Mouse (Mus musculus): Measurements from ENCODE around the gene Dlgap3. TPM values are rescaled to one million over a fixed set of nuclear protein-coding genes. Genes with fewer than 3 reads are reported as not detected.

Gene Dlgap3
- polyA plus RNA-seq (2011; ENCODE audit: insufficient read length, low read depth, missing spikeins): 0.17 TPM in 1 of 2 replicates, not detected in the other

DNA sequence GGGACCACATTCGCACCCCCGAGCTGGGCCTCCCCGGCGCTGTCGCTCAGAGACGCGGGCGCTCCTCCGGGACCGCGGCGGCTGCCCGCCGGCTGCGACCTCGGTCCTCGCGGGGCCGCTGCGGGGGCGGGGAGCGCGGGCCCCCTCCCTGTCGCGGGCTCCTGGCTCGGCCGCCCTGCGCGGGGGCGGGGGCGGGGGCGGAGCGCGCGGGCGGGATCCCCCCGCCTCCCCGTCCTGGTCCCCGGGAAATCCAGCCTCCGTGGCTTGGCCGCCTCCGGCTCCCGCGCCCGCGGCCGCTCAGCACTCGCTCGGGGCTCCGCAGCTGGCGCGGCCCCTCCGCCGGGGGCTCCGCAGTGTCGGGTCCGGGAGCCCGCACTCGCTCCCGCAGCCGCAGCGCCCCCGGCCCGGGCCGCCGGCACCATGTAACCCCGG is at the start of gene Dlgap3:
Dlgap3 (plus strand) TSS at position 291 of the 432 bp plus-strand sequence.
- no peak within 1 kb of the TSS for H3K27ac ChIP-seq (ENCODE audit: insufficient read depth, low read length)
- TF ChIP-seq CTCF (IDR thresholded peaks at IDR 0.05; ENCODE audit: borderline replicate concordance, insufficient read depth, low read length) (no peak), POLR2A (IDR thresholded peaks at IDR 0.05; ENCODE audit: low read depth, low read length) (no peak)
- peak within 1 kb of the TSS; percentile 15 for H3K4me3 ChIP-seq (ENCODE audit: insufficient read depth, low read length)
- no peaks in the 10 kb centered on the region for H3K4me1 ChIP-seq (ENCODE audit: control insufficient read depth, insufficient read depth, low read length)

GRCm38 (mm10) chr4:127123391-127123790 is 45.6 kb upstream of the Dlgap3 start, which contains the start of gene Tmem35b:
Gene Tmem35b (plus strand): TSS chr4:127123691.
- H3K4me1 ChIP-seq (ENCODE audit: control insufficient read depth, insufficient read depth, low read length): no peaks in the 10 kb centered on the region
- no peak within 1 kb of the TSS for H3K27ac ChIP-seq (ENCODE audit: insufficient read depth, low read length)
- H3K4me3 ChIP-seq (ENCODE audit: insufficient read depth, low read length): no peak within 1 kb of the TSS
- no peak for TF ChIP-seq POLR2A (IDR thresholded peaks at IDR 0.05; ENCODE audit: low read depth, low read length)
- TF ChIP-seq CTCF (IDR thresholded peaks at IDR 0.05; ENCODE audit: borderline replicate concordance, insufficient read depth, low read length): no peak

DNA sequence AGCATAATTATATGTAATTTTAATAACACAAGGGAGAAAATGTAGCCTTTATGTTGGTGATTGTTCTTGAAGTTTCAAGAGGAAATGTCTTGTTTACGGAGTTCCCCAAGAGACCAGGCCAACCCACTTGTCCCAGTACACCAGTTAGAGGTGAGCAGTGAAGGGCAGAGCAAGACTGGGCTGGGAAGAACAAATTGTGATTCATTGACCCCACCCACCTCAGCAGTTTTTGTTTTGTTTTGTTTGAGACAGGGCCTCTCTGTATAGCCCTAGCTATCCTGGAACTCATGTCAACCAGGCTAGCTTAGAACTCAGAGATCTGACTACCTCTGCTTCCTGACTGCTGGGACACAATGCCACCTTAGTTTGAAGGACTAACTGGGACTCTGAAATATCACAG is 44.7 kb upstream of the Dlgap3 start:
- Histone ChIP-seq H3K4me3 (ENCODE audit: insufficient read depth, low read length) (no peak overlapping the region), H3K4me1 (ENCODE audit: control insufficient read depth, insufficient read depth, low read length) (no peaks in the 10 kb centered on the region), H3K27ac (ENCODE audit: insufficient read depth, low read length) (no peak overlapping the region)
- no peak for TF ChIP-seq POLR2A (IDR thresholded peaks at IDR 0.05; ENCODE audit: low read depth, low read length)
- no peak for TF ChIP-seq CTCF (IDR thresholded peaks at IDR 0.05; ENCODE audit: borderline replicate concordance, insufficient read depth, low read length)

DNA sequence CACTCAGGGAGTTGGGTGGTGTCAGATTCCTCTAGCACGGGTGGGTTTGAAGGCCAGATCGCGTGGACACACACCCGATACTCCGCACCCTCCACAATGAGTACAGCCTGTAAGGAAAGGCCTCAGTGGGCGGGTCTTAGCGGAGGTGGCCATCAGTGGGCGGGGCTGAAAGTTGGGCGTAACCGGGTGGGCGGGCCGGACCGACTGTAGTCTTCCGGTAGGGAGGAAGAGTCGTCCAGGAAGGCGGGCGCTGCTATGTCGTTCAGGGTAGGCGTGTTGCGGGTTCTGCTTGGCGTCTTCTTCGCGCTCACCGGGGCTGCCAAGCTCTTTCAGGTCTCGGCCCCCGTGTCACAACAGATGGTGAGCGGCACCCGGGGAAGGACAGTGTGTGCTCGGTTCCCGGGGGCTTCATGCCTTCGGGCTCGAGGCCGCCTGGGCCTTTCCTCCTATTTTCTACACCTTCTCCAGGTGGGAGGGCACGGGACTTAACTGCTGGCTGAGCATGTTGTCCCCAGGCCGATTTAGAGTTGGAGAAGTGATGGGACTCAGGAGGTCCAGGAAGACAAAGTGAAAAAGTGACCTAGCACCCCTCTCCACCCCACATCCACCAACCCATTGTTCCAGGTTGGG is 43.1 kb upstream of the Dlgap3 start:
- TF ChIP-seq POLR2A (IDR thresholded peaks at IDR 0.05; ENCODE audit: low read depth, low read length): peak; percentile 72
- no peak for TF ChIP-seq CTCF (IDR thresholded peaks at IDR 0.05; ENCODE audit: borderline replicate concordance, insufficient read depth, low read length)
- Histone ChIP-seq H3K4me3 (ENCODE audit: insufficient read depth, low read length) (peak overlapping the region; percentile 77), H3K4me1 (ENCODE audit: control insufficient read depth, insufficient read depth, low read length) (no peaks in the 10 kb centered on the region), H3K27ac (ENCODE audit: insufficient read depth, low read length) (no peak overlapping the region)

- TF ChIP-seq POLR2A (IDR thresholded peaks at IDR 0.05; ENCODE audit: low read depth, low read length) (no peak), CTCF (IDR thresholded peaks at IDR 0.05; ENCODE audit: borderline replicate concordance, insufficient read depth, low read length) (no peak)
- H3K27ac ChIP-seq (ENCODE audit: insufficient read depth, low read length): no peak overlapping the region
- H3K4me3 ChIP-seq (ENCODE audit: insufficient read depth, low read length): no peak overlapping the region
- no peaks in the 10 kb centered on the region for H3K4me1 ChIP-seq (ENCODE audit: control insufficient read depth, insufficient read depth, low read length)
These were observed 34.3 kb upstream of the Dlgap3 start for GRCm38 (mm10) chr4:127134687-127135086.

DNA sequence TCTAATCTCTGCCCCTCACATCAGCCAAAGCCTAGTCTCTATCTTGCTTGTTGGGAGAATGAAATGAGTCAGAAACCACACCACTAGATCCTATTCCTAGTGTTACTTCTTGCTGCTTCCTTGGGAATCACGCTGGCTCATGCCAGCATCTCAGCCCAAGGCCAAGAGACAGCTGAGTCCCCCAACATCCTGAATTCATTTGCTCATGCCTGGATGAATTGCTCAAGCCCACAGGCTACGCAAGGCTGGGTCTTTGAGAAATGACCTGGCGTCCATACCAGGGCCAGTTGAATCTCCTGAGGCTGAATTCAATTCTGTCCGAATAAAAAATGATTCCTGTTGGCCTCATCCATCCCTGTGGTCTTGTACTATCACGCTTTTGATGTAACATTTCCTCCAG is 31.4 kb upstream of the Dlgap3 start:
- Histone ChIP-seq H3K4me3 (ENCODE audit: insufficient read depth, low read length) (no peak overlapping the region), H3K4me1 (ENCODE audit: control insufficient read depth, insufficient read depth, low read length) (no peaks in the 10 kb centered on the region), H3K27ac (ENCODE audit: insufficient read depth, low read length) (no peak overlapping the region)
- TF ChIP-seq CTCF (IDR thresholded peaks at IDR 0.05; ENCODE audit: borderline replicate concordance, insufficient read depth, low read length) (no peak), POLR2A (IDR thresholded peaks at IDR 0.05; ENCODE audit: low read depth, low read length) (no peak)

- no peak overlapping the region for H3K27ac ChIP-seq (ENCODE audit: insufficient read depth, low read length)
- H3K4me3 ChIP-seq (ENCODE audit: insufficient read depth, low read length): no peak overlapping the region
- no peaks in the 10 kb centered on the region for H3K4me1 ChIP-seq (ENCODE audit: control insufficient read depth, insufficient read depth, low read length)
- TF ChIP-seq CTCF (IDR thresholded peaks at IDR 0.05; ENCODE audit: borderline replicate concordance, insufficient read depth, low read length) (no peak), POLR2A (IDR thresholded peaks at IDR 0.05; ENCODE audit: low read depth, low read length) (no peak)
These were observed 30.5 kb upstream of the Dlgap3 start for GRCm38 (mm10) chr4:127138486-127138885.

- TF ChIP-seq CTCF (IDR thresholded peaks at IDR 0.05; ENCODE audit: borderline replicate concordance, insufficient read depth, low read length) (no peak), POLR2A (IDR thresholded peaks at IDR 0.05; ENCODE audit: low read depth, low read length) (no peak)
- Histone ChIP-seq H3K4me1 (ENCODE audit: control insufficient read depth, insufficient read depth, low read length) (no peaks in the 10 kb centered on the region), H3K27ac (ENCODE audit: insufficient read depth, low read length) (no peak overlapping the region), H3K4me3 (ENCODE audit: insufficient read depth, low read length) (no peak overlapping the region)
These were observed 19.0 kb upstream of the Dlgap3 start for GRCm38 (mm10) chr4:127150031-127150430.

DNA sequence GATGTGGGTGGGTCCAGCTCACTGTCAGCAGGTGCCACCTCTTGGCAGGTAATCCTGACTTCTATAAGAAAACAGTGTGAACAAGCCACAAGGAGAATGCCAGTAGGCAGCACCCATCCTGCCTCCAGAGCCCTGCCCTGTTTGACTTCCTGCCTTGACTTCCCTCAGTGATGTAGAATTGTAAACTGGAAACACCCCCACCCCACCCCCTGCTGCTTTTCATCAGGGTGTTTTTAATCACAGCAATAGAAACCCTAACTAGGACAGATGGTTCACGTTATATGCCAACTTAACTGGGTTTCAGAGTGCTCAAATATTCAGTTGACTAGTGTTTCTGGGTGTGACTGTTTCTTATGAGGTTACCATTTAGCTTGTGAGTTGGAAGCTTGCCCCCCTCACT is 15.7 kb upstream of the Dlgap3 start:
- no peak overlapping the region for H3K27ac ChIP-seq (ENCODE audit: insufficient read depth, low read length)
- TF ChIP-seq POLR2A (IDR thresholded peaks at IDR 0.05; ENCODE audit: low read depth, low read length): no peak
- TF ChIP-seq CTCF (IDR thresholded peaks at IDR 0.05; ENCODE audit: borderline replicate concordance, insufficient read depth, low read length): no peak
- no peak overlapping the region for H3K4me3 ChIP-seq (ENCODE audit: insufficient read depth, low read length)
- H3K4me1 ChIP-seq (ENCODE audit: control insufficient read depth, insufficient read depth, low read length): no peaks in the 10 kb centered on the region

DNA sequence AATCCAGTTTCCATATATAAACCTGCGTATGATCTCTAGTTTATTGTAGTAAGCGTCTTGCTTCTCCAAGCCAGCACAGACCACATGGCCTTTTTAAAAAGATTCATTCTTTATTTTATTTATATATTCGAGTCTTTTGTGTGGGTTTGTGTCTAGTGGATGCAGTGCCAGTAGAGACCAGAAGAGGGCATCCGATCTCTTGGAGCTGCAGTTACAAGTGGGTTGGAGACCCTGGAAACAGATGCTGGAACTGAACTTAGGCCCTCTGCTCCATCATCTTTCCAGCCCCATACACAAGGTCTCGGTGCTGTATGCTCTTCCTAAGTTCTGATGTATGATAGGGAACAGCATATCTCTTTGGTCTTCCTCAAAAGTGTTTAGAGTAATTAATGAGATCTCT is 13.2 kb upstream of the Dlgap3 start:
- Histone ChIP-seq H3K4me1 (ENCODE audit: control insufficient read depth, insufficient read depth, low read length) (no peaks in the 10 kb centered on the region), H3K4me3 (ENCODE audit: insufficient read depth, low read length) (no peak overlapping the region), H3K27ac (ENCODE audit: insufficient read depth, low read length) (no peak overlapping the region)
- TF ChIP-seq POLR2A (IDR thresholded peaks at IDR 0.05; ENCODE audit: low read depth, low read length): no peak
- TF ChIP-seq CTCF (IDR thresholded peaks at IDR 0.05; ENCODE audit: borderline replicate concordance, insufficient read depth, low read length): no peak

Data from embryonic fibroblast, embryonic 13.5 days (primary cell).